31 mouse cellular contexts compared by ENCODE assay signal in genomic region chr1:54835661-54836205, GRCm38 (mm10).
DNase-seq lines count a peak whose midpoint lies in the region; ATAC-seq lines count a peak whose summit lies in the region.
"Had no signal": no experiment of that assay in that cellular context is flagged by ENCODE, and none has a peak within 500 bp of the region (broad histone marks: within the 10 kb centered on the region; RNA-seq: fewer than 3 reads in every experiment).

No protein-coding gene starts in this region.

- no peaks in the 10 kb centered on the region for H3K36me3 ChIP-seq in liver, embryonic 12.5 days
- H3K36me3 ChIP-seq in liver, embryonic 11.5 days (ENCODE audit: control insufficient read depth, insufficient read depth, low read length): no peaks in the 10 kb centered on the region
- H3K36me3 ChIP-seq: G1E; heart, embryonic 13.5 days; kidney, embryonic 15.5 days; midbrain, embryonic 13.5 days; neural tube, embryonic 13.5 days had no signal

- ATAC-seq in liver, embryonic 12.5 days: no peak
- ATAC-seq in liver, embryonic 11.5 days (replicated peaks; ENCODE audit: low FRiP score): no peak
- peak; percentile 45 for ATAC-seq in common myeloid progenitor, adult 5-6 weeks (replicated peaks; ENCODE audit: low read depth, poor library complexity, severe bottlenecking)
- ATAC-seq in megakaryocyte, adult 5-6 weeks (ENCODE audit: poor library complexity, severe bottlenecking): peak; percentile 42
- ATAC-seq: forebrain, embryonic 14.5 days; inflammation-experienced regulatory T-cells, adult 6 months; midbrain, embryonic 13.5 days had no signal

- H3K4me1 ChIP-seq in liver, embryonic 12.5 days: peaks cover 24% of the 10 kb centered on the region; the same call in 1 of the 2 replicates
- H3K4me1 ChIP-seq in liver, embryonic 11.5 days (replicated peaks; ENCODE audit: control insufficient read depth, insufficient read depth, low read length): peaks cover 10% of the 10 kb centered on the region
- H3K4me1 ChIP-seq: midbrain, embryonic 13.5 days had no signal

- H3K4me3 ChIP-seq in liver, embryonic 12.5 days: no peak overlapping the region
- no peak overlapping the region for H3K4me3 ChIP-seq in liver, embryonic 11.5 days (ENCODE audit: low read depth, low read length)
- H3K4me3 ChIP-seq: heart, adult 2 months; heart, embryonic 13.5 days; kidney, embryonic 15.5 days; left cerebral cortex, adult 2 months; midbrain, embryonic 13.5 days; neural tube, embryonic 13.5 days had no signal

- no peak for DNase-seq in liver, embryonic 11.5 days (ENCODE audit: low spot score)
- DNase-seq in MEL-GATA-1-ER (ENCODE audit: extremely low read depth, low read depth): peak; percentile 19
- no peak for DNase-seq in lung, postnatal 36 days
- no peak for DNase-seq in layer of hippocampus, adult 8-10 months (ENCODE audit: low spot score in 2 of 2)
- DNase-seq in ovary, adult 18-20 months (ENCODE audit: low spot score): no peak
- DNase-seq: adrenal gland, postnatal 36 days; cerebellum, adult 11 months; cerebellum, adult 9-10 months; cerebellum, postnatal 36 days; gastrocnemius, postnatal 25 days; heart, adult 2 months; heart, postnatal 10 days; kidney, adult 11 months; kidney, postnatal 25 days; lung, embryonic 14.5 days; lung, postnatal 14 days; retina, postnatal 1 day; right cerebral cortex, postnatal 14 days had no signal

- H3K4me2 ChIP-seq in liver, embryonic 12.5 days: no peak overlapping the region
- no peak overlapping the region for H3K4me2 ChIP-seq in liver, embryonic 11.5 days
- H3K4me2 ChIP-seq: heart, embryonic 13.5 days; hindbrain, embryonic 14.5 days; kidney, embryonic 15.5 days; lung, embryonic 14.5 days; midbrain, embryonic 13.5 days; neural tube, embryonic 13.5 days had no signal

- no peaks in the 10 kb centered on the region for H3K27me3 ChIP-seq in liver, embryonic 12.5 days (replicated peaks)
- H3K27me3 ChIP-seq in liver, embryonic 11.5 days (replicated peaks; ENCODE audit: control insufficient read depth, insufficient read depth, low read length): no peaks in the 10 kb centered on the region
- H3K27me3 ChIP-seq: heart, embryonic 13.5 days; kidney, embryonic 15.5 days; midbrain, embryonic 13.5 days; neural tube, embryonic 13.5 days had no signal

- H3K27ac ChIP-seq in liver, embryonic 12.5 days: 0 out of 2 replicates have a peak overlapping the region, but pooled peaks have one; percentile 2
- H3K27ac ChIP-seq in liver, embryonic 11.5 days (ENCODE audit: low read depth, low read length): no peak overlapping the region
- H3K27ac ChIP-seq: heart, adult 2 months; heart, embryonic 13.5 days; hindbrain, embryonic 14.5 days; kidney, embryonic 15.5 days; left cerebral cortex, adult 2 months; midbrain, embryonic 13.5 days; neural tube, embryonic 13.5 days had no signal

- 41% methylated on average over 6 of the region's 6 CpGs for WGBS in liver, embryonic 12.5 days (ENCODE audit: insufficient replicate concordance)
- WGBS in liver, embryonic 11.5 days: 61% methylated on average over 6 of the region's 6 CpGs

- no peak overlapping the region for H3K9ac ChIP-seq in liver, embryonic 12.5 days
- no peak overlapping the region for H3K9ac ChIP-seq in liver, embryonic 11.5 days (ENCODE audit: low read depth, low read length)
- H3K9ac ChIP-seq: heart, embryonic 13.5 days; hindbrain, embryonic 14.5 days; kidney, embryonic 15.5 days; lung, embryonic 14.5 days; midbrain, embryonic 13.5 days; neural tube, embryonic 13.5 days had no signal

- no peaks in the 10 kb centered on the region for H3K9me3 ChIP-seq in liver, embryonic 12.5 days (replicated peaks)
- no peaks in the 10 kb centered on the region for H3K9me3 ChIP-seq in liver, embryonic 11.5 days (ENCODE audit: control insufficient read depth, low read length)
- H3K9me3 ChIP-seq: G1E; heart, embryonic 13.5 days; kidney, embryonic 15.5 days; megakaryocyte, embryonic 14.5 days; midbrain, embryonic 13.5 days; neural tube, embryonic 13.5 days had no signal

Comparison
In these comparisons a context has a peak if more than half of its experiments do, and no peak if none do; other contexts are left out.
1. ATAC-seq: peak in common myeloid progenitor, adult 5-6 weeks (single experiment) and megakaryocyte, adult 5-6 weeks (single experiment); none in liver, embryonic 12.5 days (single experiment) and liver, embryonic 11.5 days (single experiment).